Mouse (Mus musculus) heart, embryonic 14.5 days (tissue): ENCODE data around the gene 4933402J07Rik. TPM values are rescaled to one million over a fixed set of nuclear protein-coding genes. Genes with fewer than 3 reads are reported as not detected.

ENCODE experiments used
- ATAC-seq: fragments of 200-750 bp; cut with Nextera tagmentation; 2 replicates; pipeline ENCODE4 v1.8.0; 2017; ENCODE audit warnings: low read depth, moderate TSS enrichment; ENCODE audit not compliant: insufficient number of reproducible peaks, insufficient read depth, low FRiP score
- H3K27ac ChIP-seq, 2 experiments: fragments of 200-500 bp in 1 of 2; fragments of 300-500 bp in 1 of 2; sonication (generic) in 1 of 2; replicated peaks in 1 of 2; 2 replicates each; pipeline ENCODE4 v1.5.1; 2012 to 2014; ENCODE audit warnings: low read depth in 2 of 2, low read length in 2 of 2, control low read depth in 1 of 2, mild to moderate bottlenecking in 1 of 2, mixed read lengths in 1 of 2; ENCODE audit not compliant: control insufficient read depth in 1 of 2, insufficient read depth in 1 of 2
- H3K27me3 ChIP-seq: fragments of 300-500 bp; sonication (generic); 2 replicates; pipeline ENCODE4 v1.6.1; 2014; ENCODE audit warnings: mild to moderate bottlenecking, low read length, control low read depth; ENCODE audit not compliant: control insufficient read depth, insufficient read depth
- H3K36me3 ChIP-seq: fragments of 300-500 bp; sonication (generic); 2 replicates; pipeline ENCODE4 v1.6.1; 2014; ENCODE audit warnings: mild to moderate bottlenecking, control low read depth, low read length, mixed read lengths; ENCODE audit not compliant: control insufficient read depth, insufficient read depth
- H3K4me1 ChIP-seq, 2 experiments: fragments of 200-500 bp in 1 of 2; fragments of 300-500 bp in 1 of 2; sonication (generic) in 1 of 2; 2 replicates each; pipeline ENCODE4 v1.6.1; 2012 to 2014; ENCODE audit warnings: low read length in 2 of 2, control low read depth in 1 of 2, mixed read lengths in 1 of 2; ENCODE audit not compliant: control insufficient read depth in 2 of 2, insufficient read depth in 2 of 2
- H3K4me2 ChIP-seq: fragments of 300-500 bp; sonication (generic); 2 replicates; pipeline ENCODE4 v1.6.1; 2014; ENCODE audit warnings: mild to moderate bottlenecking, low read length
- H3K4me3 ChIP-seq, 2 experiments: fragments of 200-500 bp in 1 of 2; fragments of 300-500 bp in 1 of 2; sonication (generic) in 1 of 2; 2 replicates each; pipeline ENCODE4 v1.5.1; 2012 to 2014; ENCODE audit warnings: low read length in 2 of 2, mild to moderate bottlenecking in 2 of 2, control low read depth in 1 of 2, low read depth in 1 of 2, moderate library complexity in 1 of 2; ENCODE audit not compliant: control insufficient read depth in 1 of 2, insufficient read depth in 1 of 2
- H3K9ac ChIP-seq: fragments of 300-500 bp; sonication (generic); 2 replicates; pipeline ENCODE4 v1.6.1; 2014; ENCODE audit warnings: mild to moderate bottlenecking, low read length
- H3K9me3 ChIP-seq: fragments of 300-500 bp; sonication (generic); 2 replicates; pipeline ENCODE4 v1.6.1; 2016; ENCODE audit warnings: low read length, control low read depth; ENCODE audit not compliant: control insufficient read depth
- WGBS: fragments of 180-500 bp; shearing (Covaris S2); extraction: QIAGEN DNeasy Blood & Tissue Kit; methylation state at CpG from one replicate; pipeline ENCODE4 v1.1.7; 2014; 5-methylcytosine and 5-hydroxymethylcytosine counted together
- polyA plus RNA-seq: library from polyadenylated mRNA; unstranded; fragments of >200 nt; fragmentation: Nextera tagmentation; extraction: Ambion mirVana; gene quantifications from 2 replicates; pipeline ENCODE4 v1.2.1, GENCODE M21; 2014

The 4933402J07Rik gene
- polyA plus RNA-seq, 1 experiment from 2014 or later, result not detected

DNA sequence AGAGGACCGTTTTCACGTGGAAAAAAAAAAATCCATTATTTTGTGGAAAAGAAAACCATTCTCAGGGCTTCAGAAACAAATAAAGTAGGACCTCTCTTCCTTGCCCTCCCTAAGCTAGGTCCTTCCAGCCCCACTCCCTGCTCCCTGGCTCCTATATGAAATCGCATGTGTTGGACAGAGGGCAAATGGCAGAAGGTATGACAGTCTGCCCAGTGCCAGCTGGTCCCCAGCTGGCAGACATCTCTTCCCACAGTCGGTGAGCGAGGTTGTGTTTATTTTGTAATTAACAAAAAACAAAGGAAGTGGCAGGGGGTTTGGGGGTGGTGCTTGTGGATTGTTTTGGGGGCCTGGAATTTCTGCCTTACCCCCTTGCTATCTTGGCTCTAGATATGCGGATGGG, 56.6 kb downstream of the 4933402J07Rik start:
- 62% methylated on average over 6 of the region's 6 CpGs for WGBS
- peaks cover 0 to 4% of the 10 kb centered on the region in 2 experiments; a peak in 2 of 4 replicates for H3K4me1 ChIP-seq
- no peak for ATAC-seq
- peaks cover 14% of the 10 kb centered on the region for H3K27me3 ChIP-seq
- no peaks in the 10 kb centered on the region for H3K36me3 ChIP-seq
- no peak overlapping the region for H3K27ac ChIP-seq
- H3K9me3 ChIP-seq, result no peaks in the 10 kb centered on the region
- no peak overlapping the region for H3K9ac ChIP-seq
- H3K4me2 ChIP-seq, result no peak overlapping the region
- H3K4me3 ChIP-seq, result no peak overlapping the region

DNA sequence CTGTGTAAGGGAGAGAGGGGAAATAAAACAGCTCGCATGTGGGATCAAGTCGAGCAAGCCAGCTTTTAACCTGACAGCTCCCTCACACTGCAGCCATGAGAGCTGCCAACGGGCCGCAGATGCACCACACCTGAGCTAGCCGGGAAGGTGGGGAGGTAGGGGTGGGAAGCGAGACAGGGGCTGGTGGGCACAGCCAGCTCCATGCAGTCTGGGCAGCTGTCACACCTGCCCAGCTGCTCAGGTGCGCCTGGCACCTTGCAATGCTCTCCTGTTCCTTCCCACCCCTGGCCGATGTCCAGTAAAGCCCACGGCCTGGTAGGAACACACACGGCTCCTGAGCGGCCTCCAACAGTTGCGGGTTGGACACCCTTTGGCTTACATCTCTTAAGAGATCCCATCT, 57.5 kb downstream of the 4933402J07Rik start:
- no peaks in the 10 kb centered on the region for H3K36me3 ChIP-seq
- H3K4me1 ChIP-seq, result peaks cover 0 to 4% of the 10 kb centered on the region in 2 experiments; a peak in 2 of 4 replicates
- peaks cover 8% of the 10 kb centered on the region for H3K27me3 ChIP-seq
- ATAC-seq, result no peak
- 88% methylated on average over 12 of the region's 12 CpGs for WGBS
- no peak overlapping the region for H3K27ac ChIP-seq
- no peak overlapping the region for H3K9ac ChIP-seq
- H3K4me2 ChIP-seq, result no peak overlapping the region
- no peaks in the 10 kb centered on the region for H3K9me3 ChIP-seq
- no peak overlapping the region for H3K4me3 ChIP-seq

DNA sequence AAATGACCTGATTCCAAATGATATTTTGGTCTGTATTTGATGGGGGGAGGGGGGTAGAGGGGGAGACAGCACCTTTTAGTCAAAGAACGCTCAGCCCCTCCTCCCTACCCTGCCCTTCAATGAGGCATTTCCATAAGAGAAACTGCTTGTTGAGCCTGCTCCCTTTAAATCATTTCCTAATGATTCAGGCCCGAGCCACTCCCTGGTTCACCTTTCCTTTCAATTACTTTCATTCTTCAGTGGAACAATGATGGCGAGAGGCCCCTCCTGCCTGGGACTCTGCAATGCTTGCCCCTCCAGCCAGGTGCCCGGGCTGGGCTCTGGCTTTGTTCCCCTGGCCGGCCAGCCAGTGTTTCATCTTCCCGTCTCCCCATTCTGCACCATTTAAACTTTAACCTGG, 66.0 kb downstream of the 4933402J07Rik start:
- Histone ChIP-seq H3K9ac (no peak overlapping the region), H3K4me2 (no peak overlapping the region), H3K9me3 (no peaks in the 10 kb centered on the region), H3K27me3 (no peaks in the 10 kb centered on the region), H3K4me3 (no peak overlapping the region), H3K27ac (no peak overlapping the region), H3K4me1 (peaks cover 4 to 5% of the 10 kb centered on the region in 2 experiments; a peak in 2 of 4 replicates), H3K36me3 (no peaks in the 10 kb centered on the region)
- WGBS, result 63% methylated on average over 6 of the region's 6 CpGs
- no peak for ATAC-seq

DNA sequence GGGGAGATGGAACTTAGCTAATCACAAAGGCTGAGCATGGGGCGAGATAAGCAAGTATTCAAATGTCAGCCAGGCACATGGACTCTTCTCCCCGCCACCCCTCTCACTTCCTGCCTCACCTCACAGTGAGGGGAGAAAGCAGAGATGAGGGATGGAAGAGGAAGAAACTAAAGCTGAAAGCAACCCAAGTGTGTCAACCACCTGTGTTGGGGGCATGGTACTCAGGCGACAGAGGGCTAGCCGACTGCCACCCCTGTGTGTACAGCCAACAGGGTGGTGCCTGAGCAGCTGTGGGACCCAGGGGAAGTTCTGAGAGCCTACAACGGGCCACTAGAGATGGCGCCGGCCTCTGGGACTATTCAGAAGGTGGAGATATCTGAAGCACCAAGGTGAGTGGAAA, 68.1 kb downstream of the 4933402J07Rik start:
- peaks cover 4 to 5% of the 10 kb centered on the region in 2 experiments; a peak in 2 of 4 replicates for H3K4me1 ChIP-seq
- no peak for ATAC-seq
- H3K9me3 ChIP-seq, result no peaks in the 10 kb centered on the region
- H3K36me3 ChIP-seq, result no peaks in the 10 kb centered on the region
- H3K27ac ChIP-seq, result no peak overlapping the region
- 61% methylated on average over 7 of the region's 7 CpGs for WGBS
- no peaks in the 10 kb centered on the region for H3K27me3 ChIP-seq
- no peak overlapping the region for H3K9ac ChIP-seq
- H3K4me3 ChIP-seq, result no peak overlapping the region
- H3K4me2 ChIP-seq, result no peak overlapping the region

DNA sequence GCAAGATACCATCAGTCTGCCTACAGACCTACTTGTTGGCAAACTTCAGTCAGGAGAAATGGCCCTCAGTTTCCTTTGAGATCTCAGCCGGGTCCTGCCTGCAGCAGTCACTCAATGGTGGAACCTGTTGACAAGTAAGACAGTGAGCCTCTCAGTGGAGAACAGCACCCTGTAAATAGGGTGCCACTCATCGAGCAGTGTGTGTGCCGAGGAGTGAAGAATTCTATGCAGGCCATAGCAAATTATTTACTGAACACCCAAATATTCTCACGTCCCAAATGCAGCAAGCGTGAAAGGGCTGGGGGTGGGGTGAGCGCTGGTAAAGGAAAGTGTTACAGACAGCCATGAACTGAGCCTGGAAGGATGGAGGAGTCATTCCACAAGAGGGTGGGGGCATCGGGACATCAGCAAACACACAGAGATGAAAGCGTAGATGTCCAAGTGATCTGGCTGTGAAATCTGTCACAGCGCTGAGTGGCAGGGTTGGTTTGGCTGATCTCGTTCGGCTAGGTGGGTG, 72.6 kb downstream of the 4933402J07Rik start:
- ATAC-seq, result no peak
- Histone ChIP-seq H3K9me3 (no peaks in the 10 kb centered on the region), H3K27ac (no peak overlapping the region), H3K4me1 (peaks cover 4 to 5% of the 10 kb centered on the region in 2 experiments; a peak in 2 of 4 replicates), H3K4me3 (no peak overlapping the region), H3K9ac (no peak overlapping the region), H3K27me3 (no peaks in the 10 kb centered on the region), H3K36me3 (no peaks in the 10 kb centered on the region), H3K4me2 (no peak overlapping the region)
- 64% methylated on average over 11 of the region's 11 CpGs for WGBS

Other genes starting within 250 kb of the 4933402J07Rik start
- gene Cbln1, start 91.2 kb upstream of the 4933402J07Rik start, polyA plus RNA-seq, result 0.18 TPM in 1 of 2 replicates, not detected in the other